Mouse (Mus musculus): Measurements from ENCODE around the gene Stard9.
"Not testable (repeated sequence)": the region's sequence is repeated elsewhere in the genome, so short reads cannot be mapped to it uniquely, and the experiment has no call there.

The Stard9 gene

DNA sequence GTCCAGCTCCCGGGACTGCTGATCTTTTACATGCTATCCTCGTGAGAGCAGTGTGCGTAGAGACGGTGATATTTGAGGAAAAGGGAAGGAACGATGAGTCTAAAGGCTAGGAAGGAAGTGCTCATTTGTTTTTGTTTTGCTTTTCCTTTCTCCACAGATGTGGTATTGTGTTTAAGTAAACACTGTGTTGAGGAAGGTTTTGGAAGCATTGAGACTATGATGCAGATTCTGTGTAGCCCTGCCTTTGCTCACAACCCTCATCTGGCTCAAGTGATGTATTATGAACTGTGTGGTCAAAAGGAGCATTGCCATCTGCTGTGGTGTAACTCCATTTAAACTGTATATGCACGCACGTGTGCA, 24.0 kb downstream of the Stard9 start:
- no peak for DNase-seq (ENCODE audit: low spot score in 2 of 2)

DNA sequence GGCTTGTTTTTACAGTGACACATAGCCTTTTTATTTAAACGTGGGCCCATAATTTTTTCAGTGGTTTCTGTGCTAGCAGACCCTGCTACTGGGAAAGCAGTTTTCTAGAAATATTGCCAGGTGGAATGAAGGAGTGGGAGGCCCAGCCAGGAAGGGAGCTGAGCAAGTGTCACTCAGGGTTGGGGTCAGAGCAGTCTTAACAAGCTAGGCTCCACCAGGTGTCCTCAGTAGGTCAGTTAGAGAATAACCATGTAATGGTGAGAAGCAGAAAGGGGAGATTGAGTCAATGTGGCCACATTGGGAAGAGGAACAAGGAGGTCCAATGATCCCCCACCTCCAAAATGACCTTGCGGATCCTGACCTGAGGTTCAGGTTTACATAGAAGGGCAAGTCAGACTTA, 25.8 kb downstream of the Stard9 start:
- no peak for DNase-seq (ENCODE audit: low spot score in 2 of 2)

DNA sequence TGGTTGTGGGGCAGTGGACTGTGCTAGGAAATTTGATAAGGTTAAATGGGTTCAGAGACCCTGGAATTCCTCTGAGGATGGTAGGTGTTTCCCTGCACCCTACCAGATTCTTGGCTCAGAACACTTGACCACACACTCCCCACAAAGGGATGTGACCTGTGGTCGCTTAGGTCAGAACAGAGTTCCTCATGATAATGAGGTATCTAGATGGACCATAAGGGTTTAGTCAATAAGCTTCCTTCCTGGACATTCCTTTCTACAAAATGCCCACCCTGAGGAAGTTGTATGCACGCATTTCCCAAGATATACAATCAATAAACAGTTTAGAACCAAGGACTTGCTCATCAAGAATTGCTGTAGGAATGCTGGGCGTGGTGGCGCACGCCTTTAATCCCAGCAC, 27.0 kb downstream of the Stard9 start:
- no peak for DNase-seq (ENCODE audit: low spot score in 2 of 2)

DNA sequence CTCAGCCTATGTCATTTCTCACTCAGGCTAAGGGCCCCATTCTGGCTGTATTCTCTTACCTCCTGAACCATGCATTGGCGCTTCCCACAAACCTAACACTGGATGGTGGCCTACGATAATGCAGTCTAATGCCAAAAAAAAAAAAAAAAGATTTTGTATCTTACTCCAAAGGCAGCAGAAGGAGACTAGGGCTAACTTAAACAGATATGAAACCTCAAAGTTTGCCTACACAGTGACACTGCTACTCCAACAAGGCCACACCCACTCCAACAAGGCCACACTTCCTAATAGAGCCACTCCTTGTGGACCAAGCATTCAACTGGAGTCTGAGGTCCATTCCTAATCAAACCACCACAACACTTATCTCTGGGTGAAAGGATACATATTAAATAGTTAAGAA, 27.8 kb downstream of the Stard9 start:
- DNase-seq (ENCODE audit: low spot score in 2 of 2): no peak

DNA sequence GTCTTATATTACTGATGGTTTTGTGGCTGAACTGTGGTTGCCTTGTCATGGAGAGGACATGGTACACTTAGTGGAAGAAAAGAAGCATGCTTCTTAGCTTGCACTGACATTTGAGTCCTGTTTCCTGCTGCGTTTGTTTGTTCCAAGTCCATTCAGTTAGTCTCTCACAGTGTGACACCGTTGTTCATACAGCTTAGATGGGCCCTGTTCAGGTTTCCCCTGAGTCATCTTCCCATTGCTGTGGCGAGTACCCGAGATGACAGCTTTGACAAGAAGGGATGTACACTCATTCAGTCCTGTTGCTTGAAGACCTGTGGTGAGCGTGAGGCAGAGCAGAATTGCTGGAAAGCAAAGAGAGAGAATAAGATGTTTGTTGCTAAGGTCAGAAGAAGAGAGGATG, 29.6 kb downstream of the Stard9 start:
- no peak for DNase-seq (ENCODE audit: low spot score in 2 of 2)

DNA sequence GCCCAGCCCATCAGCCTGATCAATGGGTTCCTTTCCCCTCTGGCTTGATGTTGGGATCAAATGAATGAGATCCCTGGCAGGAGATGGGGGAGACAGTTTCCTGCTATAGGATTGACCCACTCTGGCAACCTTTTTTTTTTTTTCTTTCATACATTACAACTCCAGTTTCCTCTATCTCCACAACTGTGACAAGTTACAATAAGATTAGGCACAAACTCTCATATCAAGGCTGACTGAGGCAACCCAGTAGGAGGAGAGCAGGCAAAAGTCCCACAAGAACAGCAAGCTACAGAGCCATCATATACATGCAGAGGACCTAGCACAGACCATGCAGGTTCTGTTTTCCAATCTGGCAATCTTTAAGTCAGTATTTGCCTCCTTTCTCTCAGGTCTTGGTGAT, 30.4 kb downstream of the Stard9 start:
- no peak for DNase-seq (ENCODE audit: low spot score in 2 of 2)

DNA sequence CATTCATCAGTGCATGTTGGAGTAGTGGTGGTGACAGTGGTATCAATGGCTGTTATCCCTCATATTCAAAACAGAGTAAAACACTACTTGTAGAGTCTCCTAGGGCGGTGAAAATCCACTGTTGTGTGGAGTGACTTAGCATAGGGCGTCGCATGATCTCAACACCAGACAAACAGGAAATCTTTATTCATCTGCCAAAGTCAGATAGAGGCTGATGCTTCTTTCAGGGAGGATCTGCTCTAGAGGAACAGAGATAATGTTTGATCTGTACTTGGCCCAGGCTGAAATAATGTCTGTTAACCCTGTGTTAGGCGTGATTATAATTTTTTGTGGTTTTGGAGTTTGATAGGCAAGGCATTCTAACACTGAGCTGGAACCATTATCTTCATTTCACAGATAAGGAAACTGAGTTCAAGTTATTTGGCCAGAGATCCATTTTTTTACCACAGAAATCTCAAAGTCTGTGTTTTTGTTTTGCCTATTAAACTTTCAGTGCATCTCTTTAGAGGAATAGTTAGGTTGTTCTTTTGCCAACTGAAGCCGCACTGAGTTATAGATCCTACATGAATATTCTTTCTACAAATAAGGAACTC, 31.7 kb downstream of the Stard9 start:
- DNase-seq (ENCODE audit: low spot score in 2 of 2): no peak

DNA sequence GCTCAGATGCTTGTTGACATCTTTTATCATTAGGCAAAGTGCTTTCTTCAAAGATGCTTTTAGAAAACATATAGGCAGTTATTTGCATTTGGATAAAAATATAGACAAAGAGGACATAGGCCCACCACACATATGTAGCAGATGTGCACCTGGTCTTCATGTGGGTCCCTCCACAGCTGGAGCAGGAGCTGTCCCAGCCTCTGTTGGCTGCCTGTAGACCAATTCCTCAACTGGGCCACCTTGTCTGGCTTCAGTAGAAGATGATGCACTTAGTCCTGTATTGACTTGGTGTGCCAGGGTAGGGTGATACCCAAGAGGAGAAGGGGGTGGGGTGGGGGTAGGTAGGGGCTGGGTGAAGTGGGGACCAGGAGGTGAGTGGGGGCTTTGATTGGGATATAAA, 33.8 kb downstream of the Stard9 start:
- DNase-seq (ENCODE audit: low spot score in 2 of 2): no peak

DNA sequence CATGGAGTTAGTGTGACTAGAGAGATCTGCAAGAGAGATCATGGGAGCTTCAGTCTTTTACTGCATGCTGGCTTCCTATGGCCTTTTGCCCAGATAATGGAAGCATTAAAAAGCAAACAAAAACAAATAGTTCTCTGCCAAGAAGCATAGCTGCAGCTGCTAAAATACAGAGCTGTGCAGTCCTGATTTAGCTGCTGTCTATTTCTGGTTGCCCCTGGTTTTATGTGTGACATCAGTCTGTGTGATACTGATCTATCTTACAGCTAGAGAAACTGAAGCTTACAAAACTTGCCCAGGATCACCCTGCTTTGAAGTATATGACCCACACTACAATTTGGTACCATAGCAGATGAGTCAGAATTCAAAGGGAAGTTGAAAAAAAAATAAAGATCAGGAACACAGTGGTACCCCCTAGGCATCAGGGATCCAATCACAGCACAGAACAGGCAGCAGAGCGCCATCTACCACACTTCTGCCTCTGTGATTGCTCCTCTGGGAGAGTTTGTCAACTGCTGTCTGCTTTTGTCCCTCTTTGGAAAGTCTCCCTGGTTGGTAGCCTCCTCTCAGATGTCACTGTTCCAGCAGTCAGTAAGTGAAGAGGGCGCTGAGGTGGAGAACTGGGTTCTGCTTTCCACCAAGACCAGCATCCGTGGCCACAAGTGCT, 34.7 kb downstream of the Stard9 start:
- no peak for DNase-seq (ENCODE audit: low spot score in 2 of 2)

DNA sequence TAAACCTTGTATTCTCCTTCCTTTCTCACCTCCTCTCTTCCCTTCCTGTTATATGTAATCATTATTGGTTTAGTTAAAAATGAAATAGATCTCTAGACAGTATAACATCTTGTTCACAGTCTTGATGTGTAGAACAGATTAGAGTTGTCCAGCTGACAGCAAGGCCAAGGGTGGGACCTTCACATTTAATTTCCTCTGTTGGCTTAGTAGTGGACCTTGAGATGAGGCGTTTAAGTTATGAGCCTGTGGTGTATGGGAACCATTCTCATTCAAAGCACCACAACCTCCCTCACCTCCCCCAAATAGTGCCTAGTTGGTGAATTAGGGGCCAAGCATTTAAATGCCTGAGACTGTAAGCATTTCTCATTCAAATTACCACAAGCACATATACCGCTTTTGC, 38.5 kb downstream of the Stard9 start:
- no peak for DNase-seq (ENCODE audit: low spot score in 2 of 2)

DNA sequence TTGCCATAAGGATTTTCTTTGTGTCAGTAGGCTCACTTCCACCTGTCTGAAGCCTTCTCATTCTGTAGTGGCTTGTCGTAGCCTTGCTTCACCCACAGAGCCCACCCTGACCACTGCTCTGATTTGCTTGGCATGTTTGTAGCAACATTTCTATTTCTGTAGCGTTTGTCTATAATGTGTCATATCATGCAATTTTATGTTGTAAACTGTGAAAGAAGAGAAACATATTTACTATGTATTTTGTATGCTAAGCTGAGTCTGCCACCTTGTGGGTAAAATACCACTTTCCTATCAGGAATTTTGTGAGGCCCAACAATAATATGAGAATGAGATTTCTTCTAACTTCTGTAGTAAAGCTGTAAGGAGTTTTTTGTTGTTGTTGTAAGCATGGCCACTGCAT, 41.3 kb downstream of the Stard9 start:
- no peak for DNase-seq (ENCODE audit: low spot score in 2 of 2)

DNA sequence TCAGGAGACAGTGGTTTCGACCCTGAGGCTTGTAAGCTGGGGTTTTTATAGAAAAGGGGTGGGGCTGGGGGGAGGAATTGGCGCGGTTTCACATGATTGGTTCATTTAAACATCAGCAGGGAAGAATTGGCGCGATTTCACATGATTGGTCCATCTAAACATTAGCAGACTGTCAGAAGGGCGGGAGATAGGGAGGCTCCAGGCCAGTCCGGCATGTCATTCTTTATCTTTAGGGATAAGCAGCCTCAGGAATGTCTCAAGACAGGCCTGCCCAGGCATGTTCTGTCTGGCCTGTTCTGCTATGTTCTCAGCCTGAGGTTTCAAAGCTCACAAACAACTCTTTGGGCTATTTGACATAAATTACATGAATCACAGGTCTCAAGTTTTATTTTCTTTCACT, 52.2 kb downstream of the Stard9 start:
- not testable (repeated sequence) for DNase-seq (ENCODE audit: low spot score in 2 of 2)

DNA sequence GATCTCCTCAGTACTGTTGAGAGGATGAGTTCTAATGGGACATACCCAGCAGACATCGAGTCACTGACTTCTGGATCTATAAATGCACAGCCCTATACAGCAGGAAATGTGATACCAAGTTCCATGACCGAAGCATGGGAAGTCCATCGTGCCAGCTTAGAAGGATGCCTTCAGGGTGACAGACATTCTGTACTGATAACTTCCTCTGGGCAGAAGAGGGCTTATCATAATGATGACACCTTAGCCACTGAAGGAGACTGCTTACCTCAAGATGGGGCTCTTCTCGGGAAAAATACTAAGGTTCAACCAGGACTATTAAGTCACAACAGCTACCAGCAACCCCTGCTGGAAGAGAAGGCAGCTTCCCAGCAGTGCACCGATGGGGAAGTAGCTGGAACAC, 68.8 kb downstream of the Stard9 start:
- no peak for DNase-seq (ENCODE audit: low spot score in 2 of 2)

DNA sequence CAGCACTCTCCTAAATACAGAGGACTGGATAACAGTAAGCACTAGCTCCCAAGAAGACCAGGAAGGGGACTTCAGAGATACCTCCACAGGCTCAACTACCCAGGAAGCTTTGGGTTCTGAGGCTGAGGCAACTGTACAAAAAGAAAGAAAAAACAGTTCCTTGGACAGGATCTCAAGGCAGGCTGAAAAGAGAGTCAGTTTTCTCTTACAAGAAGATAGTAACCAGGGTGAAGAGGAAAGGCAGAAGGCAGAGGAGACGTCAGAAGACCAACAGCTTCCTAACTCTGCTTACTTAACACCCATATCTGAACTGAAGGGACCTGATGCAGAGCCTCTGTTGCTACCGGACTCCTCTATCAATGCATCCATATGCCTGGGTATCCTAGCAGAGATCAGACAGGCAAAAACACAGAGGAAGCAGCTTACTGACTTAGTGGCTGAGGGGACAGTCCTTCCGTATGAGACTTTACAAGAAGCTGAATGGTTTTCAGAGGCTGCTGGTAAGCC, 71.5 kb downstream of the Stard9 start:
- DNase-seq (ENCODE audit: low spot score in 2 of 2): no peak

DNA sequence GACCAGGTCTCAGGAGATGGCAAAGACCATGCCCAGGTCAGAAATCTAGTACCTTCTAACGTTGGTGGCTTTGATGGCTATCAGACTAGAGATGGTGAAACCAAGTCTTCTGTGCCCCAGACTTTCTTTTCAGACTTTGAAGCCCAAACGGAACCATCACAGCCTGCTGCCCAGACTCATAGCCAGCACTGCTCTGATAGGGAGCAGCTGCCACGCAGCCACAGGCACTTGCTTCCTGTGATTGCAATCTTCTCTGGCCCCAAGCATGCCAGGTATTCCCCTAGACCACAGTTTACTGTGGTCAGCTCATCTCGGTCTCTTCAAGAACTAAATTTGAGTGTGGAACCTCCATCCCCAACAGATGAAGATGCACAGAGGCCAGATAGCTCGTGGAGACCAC, 73.8 kb downstream of the Stard9 start:
- DNase-seq (ENCODE audit: low spot score in 2 of 2): no peak

DNA sequence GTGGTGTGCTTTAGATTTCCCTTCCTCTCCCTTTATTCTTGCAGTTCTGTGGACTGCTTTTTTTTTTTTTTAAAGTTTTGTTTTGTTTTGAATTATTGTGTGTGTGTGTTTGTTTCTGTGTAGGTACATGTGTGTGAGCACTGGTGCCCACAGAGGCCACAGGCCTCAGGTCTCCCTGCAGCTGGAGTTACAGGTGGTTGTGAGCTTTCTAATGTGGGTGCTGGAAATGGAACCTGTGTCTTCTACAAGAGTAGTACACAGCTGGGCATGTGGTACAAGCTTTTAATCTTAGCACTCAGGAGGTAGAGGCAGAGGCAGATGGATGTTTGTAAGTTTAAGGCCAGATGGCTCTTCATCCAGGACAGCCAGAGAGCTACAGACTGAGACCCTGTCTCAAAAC, 78.1 kb downstream of the Stard9 start:
- DNase-seq (ENCODE audit: low spot score in 2 of 2): no peak

DNA sequence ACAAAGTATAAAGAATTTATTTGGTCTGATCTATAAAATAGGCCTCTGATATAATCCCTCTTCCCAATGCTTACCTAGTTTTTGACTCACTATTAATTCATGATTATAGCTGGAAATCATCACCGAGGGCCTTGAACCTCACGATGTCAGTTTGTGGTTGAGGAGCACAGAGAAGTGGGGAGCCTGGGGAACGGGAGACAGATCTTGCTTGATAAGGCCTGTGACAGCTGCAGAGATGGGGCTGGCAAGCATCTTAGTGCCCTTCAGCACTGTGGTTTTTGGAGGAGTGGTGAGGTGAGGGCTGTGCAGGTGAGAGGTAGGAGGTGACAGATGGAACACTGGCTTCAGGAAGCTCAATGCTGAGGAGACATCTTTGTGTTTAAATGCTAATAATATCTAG, 81.2 kb downstream of the Stard9 start:
- DNase-seq (ENCODE audit: low spot score in 2 of 2): no peak

DNA sequence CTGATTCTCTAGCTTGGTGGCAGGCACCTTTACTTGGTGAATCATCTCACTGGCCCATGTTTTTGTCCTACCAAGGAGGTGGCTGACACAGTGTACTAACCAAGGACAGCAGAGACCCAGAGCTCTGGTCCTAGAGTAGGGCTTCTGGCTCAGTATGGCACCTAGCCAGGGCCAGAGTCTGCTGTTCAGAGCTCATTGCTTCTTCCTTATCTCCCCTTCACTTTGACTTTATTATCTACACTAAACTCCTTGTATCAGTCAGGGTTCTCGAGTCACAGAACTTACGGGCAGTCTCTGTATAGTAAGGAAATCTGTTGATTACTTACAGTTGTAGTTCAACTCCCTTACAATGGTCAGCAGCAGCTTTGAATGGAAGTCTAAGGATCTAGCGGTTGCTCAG, 82.0 kb downstream of the Stard9 start:
- DNase-seq (ENCODE audit: low spot score in 2 of 2): no peak

DNA sequence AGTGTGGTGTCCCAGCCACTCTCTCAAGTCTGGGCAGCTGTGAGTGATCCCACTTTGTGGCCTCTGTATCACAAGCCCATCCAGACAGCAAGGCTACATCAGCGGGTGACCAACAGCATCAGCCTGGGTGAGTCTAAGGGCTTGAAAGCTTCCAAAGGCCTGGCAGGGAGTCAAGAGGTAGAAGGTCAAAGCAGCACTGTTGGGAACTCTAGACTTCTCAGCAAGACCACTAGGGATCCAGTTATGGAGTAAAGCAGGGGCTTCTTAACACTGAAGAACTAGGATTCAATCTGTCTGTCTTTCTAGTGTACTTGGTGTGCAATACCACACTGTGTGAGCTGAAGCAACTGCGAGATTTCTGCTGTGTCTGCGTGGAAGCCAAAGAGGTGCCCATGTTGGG, 84.5 kb downstream of the Stard9 start:
- no peak for DNase-seq (ENCODE audit: low spot score in 2 of 2)

DNA sequence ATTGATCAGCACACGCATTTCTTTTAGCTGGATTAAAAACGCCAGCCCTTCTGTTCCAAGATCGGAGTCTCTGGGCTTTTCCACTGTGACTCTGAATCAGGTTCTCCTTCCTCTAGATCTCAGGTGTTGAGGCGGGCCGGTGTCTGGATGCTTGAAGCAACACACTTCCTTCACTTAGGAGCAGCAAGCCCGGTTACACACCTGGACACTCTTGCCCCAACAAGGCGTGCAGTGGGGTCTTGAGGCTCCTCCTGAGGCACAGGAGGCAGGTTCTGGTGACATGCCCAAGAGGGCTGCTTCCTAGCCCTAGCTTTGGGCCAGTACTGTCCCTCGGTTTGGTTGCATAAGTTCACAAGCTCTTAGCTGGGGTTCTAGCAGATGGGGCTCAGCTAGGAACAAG, 89.6 kb downstream of the Stard9 start:
- no peak for DNase-seq (ENCODE audit: low spot score in 2 of 2)

DNA sequence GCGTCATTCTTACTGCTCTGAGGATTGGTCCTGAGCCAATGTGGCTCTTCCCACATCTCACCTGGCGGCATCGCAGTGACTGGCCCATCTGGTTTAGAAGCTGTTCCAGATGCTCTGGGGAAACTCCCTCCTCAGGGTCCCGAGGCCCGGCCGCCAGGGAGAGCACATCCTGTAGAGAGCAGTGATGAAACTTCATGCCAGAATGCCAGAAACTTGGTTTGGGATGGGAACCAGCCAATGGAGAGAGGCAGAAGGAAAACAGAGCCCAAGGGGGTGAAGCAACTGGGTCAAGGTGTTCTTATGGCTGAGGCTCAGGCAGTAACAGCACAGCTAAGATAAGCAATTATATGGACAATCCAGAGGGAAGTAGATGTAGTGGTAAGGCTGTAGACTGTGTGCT, 91.9 kb downstream of the Stard9 start:
- no peak for DNase-seq (ENCODE audit: low spot score in 2 of 2)

DNA sequence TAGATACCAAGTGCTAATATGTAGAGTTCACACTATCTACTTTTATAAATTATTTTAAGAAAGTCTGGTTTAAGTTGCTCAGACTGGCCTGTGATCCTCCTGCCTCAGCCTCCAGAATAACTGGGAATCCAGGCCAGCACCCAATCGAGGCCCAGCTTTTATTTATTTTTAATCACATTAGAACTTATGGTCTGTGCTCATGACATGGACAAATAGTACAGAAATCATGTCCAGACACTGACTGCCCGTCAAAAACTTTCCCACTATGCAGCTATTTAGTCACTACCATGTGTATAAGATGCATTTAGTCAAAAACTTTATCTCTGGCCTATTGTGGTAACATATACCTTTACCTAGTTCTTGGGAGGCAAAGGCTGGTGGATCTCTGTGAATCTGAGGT, 93.0 kb downstream of the Stard9 start:
- no peak for DNase-seq (ENCODE audit: low spot score in 2 of 2)

DNA sequence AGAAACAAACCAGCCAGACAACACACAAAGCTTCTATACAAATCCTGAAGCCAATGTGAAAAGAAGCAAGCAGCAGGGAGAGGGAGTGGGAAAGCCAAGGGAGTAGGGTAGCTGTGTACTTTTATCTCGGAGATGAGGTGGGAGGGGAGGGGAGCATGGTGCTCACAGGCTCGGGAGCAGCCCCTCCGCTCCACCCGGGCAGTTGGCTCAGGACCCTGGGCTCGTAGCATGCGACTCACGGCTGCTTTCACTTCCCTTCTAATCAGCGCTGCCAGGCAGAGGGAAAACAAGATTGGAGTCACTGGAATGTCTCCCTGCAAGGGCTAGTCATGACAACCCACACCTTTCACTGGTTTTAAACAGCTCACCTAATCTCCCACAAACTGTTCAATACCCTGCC, 93.6 kb downstream of the Stard9 start:
- no peak for DNase-seq (ENCODE audit: low spot score in 2 of 2)

DNA sequence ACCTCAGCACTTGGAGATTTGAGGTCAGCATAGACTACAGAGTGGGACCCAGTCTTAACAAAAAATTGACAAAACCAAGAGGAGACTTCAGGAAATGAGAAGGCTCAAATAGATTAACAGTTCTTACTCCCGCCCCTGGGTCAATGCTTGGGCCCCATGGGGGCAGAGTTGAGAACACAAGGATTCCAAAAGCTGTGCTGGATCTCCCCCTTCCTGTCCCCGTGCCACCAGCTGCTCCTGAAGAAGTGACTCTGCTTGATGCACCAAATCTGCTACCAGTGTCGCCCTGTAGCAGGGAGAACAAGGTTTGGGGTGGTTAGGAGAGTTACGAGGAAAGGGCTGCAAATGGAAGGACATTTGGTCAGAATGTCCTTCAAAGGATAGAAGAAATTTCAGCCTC, 94.7 kb downstream of the Stard9 start:
- no peak for DNase-seq (ENCODE audit: low spot score in 2 of 2)
